Mouse (Mus musculus) CH12.LX (cell line): ENCODE measurements around the gene Ston1. TPM values are rescaled to one million over a fixed set of nuclear protein-coding genes. Genes with fewer than 3 reads are reported as not detected.

Experiments
- DNase-seq: peaks from one replicate; pipeline ENCODE4 v3.0.0-alpha.2; 2013; ENCODE audit errors: extremely low read depth
- H3K27ac ChIP-seq: 2 replicates; pipeline ENCODE4 v1.5.1; 2012; ENCODE audit warnings: low read depth, mild to moderate bottlenecking, control low read depth, moderate library complexity; ENCODE audit not compliant: insufficient read depth
- H3K27me3 ChIP-seq: replicated peaks from 2 replicates; pipeline ENCODE3; 2012; ENCODE audit warnings: inconsistent platforms
- H3K36me3 ChIP-seq, 2 experiments: replicated peaks in 1 of 2; 2 replicates each; pipeline versions ENCODE3 to v1.6.1; 2012; ENCODE audit warnings: inconsistent platforms in 1 of 2, low read length in 1 of 2, mild to moderate bottlenecking in 1 of 2, mixed read lengths in 1 of 2, moderate library complexity in 1 of 2; ENCODE audit not compliant: control insufficient read depth in 1 of 2, insufficient read depth in 1 of 2
- H3K4me1 ChIP-seq, 2 experiments: 2 replicates each; pipeline ENCODE4 v1.6.1; 2012; ENCODE audit warnings: inconsistent platforms in 1 of 2, moderate library complexity in 1 of 2; ENCODE audit not compliant: insufficient read depth in 2 of 2, control insufficient read depth in 1 of 2
- H3K4me2 ChIP-seq: 2 replicates; pipeline ENCODE4 v1.6.1; 2012; ENCODE audit warnings: low read depth, mild to moderate bottlenecking, control low read depth; ENCODE audit not compliant: poor library complexity, insufficient read depth, severe bottlenecking
- H3K4me3 ChIP-seq, 3 experiments: fragments of 150-350 bp in 1 of 3; sonication (generic) in 1 of 3; replicated peaks in 1 of 3; 2 replicates each; pipeline versions ENCODE3 to v1.5.1; 2011 to 2012; ENCODE audit warnings: low read depth in 2 of 3, low read length in 2 of 3, mild to moderate bottlenecking in 2 of 3, moderate library complexity in 2 of 3, control low read depth in 1 of 3, improper control_type of control experiment in 1 of 3, inconsistent platforms in 1 of 3, mixed read lengths in 1 of 3; ENCODE audit not compliant: poor library complexity in 1 of 3
- H3K79me2 ChIP-seq: replicated peaks from 2 replicates; pipeline ENCODE4 v1.6.1; 2012; ENCODE audit warnings: mild to moderate bottlenecking, moderate library complexity; ENCODE audit not compliant: control insufficient read depth, poor library complexity, insufficient read depth, severe bottlenecking; ENCODE audit errors: extremely low read depth
- H3K9ac ChIP-seq: 2 replicates; pipeline ENCODE4 v1.6.1; 2012; ENCODE audit warnings: low read depth, mild to moderate bottlenecking, control low read depth, moderate library complexity; ENCODE audit not compliant: insufficient read depth
- H3K9me3 ChIP-seq: replicated peaks from 2 replicates; pipeline ENCODE3; 2012; ENCODE audit warnings: low read length, inconsistent platforms, mixed read lengths
- CHD1 ChIP-seq: IDR thresholded peaks from 2 replicates; pipeline ENCODE4 v1.6.1; 2012; ENCODE audit warnings: low read depth, low read length, improper control_type of control experiment, inconsistent platforms
- ELF1 ChIP-seq: IDR thresholded peaks from 2 replicates; pipeline ENCODE4 v1.6.1; 2014; ENCODE audit warnings: low read depth, mild to moderate bottlenecking, inconsistent platforms, low read length, improper control_type of control experiment
- EP300 ChIP-seq: IDR thresholded peaks from 2 replicates; pipeline ENCODE4 v1.6.1; 2011; ENCODE audit warnings: low read length, improper control_type of control experiment
- ETS1 ChIP-seq: conservative IDR thresholded peaks from 2 replicates; pipeline ENCODE4 v1.6.1; 2012; ENCODE audit warnings: low read depth, mild to moderate bottlenecking, inconsistent platforms, low read length, improper control_type of control experiment, moderate library complexity
- GABPA ChIP-seq: IDR thresholded peaks from 2 replicates; pipeline ENCODE4 v1.6.1; 2012; ENCODE audit warnings: low read depth, low read length, improper control_type of control experiment, inconsistent platforms; ENCODE audit not compliant: insufficient replicate concordance
- HCFC1 ChIP-seq: IDR thresholded peaks from 2 replicates; pipeline ENCODE4 v1.6.1; 2012; ENCODE audit warnings: low read depth, mild to moderate bottlenecking, inconsistent platforms, low read length, improper control_type of control experiment
- KAT2A ChIP-seq: IDR thresholded peaks from 2 replicates; pipeline ENCODE4 v1.6.1; 2012; ENCODE audit warnings: low read length, improper control_type of control experiment, inconsistent platforms; ENCODE audit not compliant: insufficient replicate concordance
- MAFK ChIP-seq: IDR thresholded peaks from 2 replicates; pipeline ENCODE4 v1.6.1; 2011; ENCODE audit warnings: low read length, improper control_type of control experiment; ENCODE audit not compliant: insufficient replicate concordance
- MAX ChIP-seq: IDR thresholded peaks from 2 replicates; pipeline ENCODE4 v1.6.1; 2011; ENCODE audit warnings: low read length, improper control_type of control experiment
- MAZ ChIP-seq: IDR thresholded peaks from 2 replicates; pipeline ENCODE4 v1.6.1; 2012; ENCODE audit warnings: low read depth, mild to moderate bottlenecking, inconsistent platforms, low read length, improper control_type of control experiment, moderate library complexity
- MEF2A ChIP-seq: IDR thresholded peaks from 2 replicates; pipeline ENCODE4 v1.6.1; 2014; ENCODE audit warnings: low read depth, mild to moderate bottlenecking, inconsistent platforms, low read length, improper control_type of control experiment, borderline replicate concordance
- MXI1 ChIP-seq: IDR thresholded peaks from 2 replicates; pipeline ENCODE4 v1.6.1; 2011; ENCODE audit warnings: mild to moderate bottlenecking, low read depth, low read length, improper control_type of control experiment
- MYC ChIP-seq: IDR thresholded peaks from 2 replicates; pipeline ENCODE4 v1.6.1; 2011; ENCODE audit warnings: low read depth, mild to moderate bottlenecking, improper control_type of control experiment, low read length
- NELFE ChIP-seq: IDR thresholded peaks from 2 replicates; pipeline ENCODE4 v1.6.1; 2011; ENCODE audit warnings: low read depth, low read length, improper control_type of control experiment
- NRF1 ChIP-seq: IDR thresholded peaks from 2 replicates; pipeline ENCODE4 v1.6.1; 2014; ENCODE audit warnings: low read depth, mild to moderate bottlenecking, inconsistent platforms, low read length, improper control_type of control experiment, moderate library complexity
- PAX5 ChIP-seq: IDR thresholded peaks from 2 replicates; pipeline ENCODE4 v1.6.1; 2012; ENCODE audit warnings: low read length, inconsistent platforms, mixed read lengths
- POLR2A ChIP-seq: IDR thresholded peaks from 2 replicates; pipeline ENCODE4 v1.6.1; 2011; ENCODE audit warnings: low read depth, mild to moderate bottlenecking, improper control_type of control experiment, low read length
- POLR2AphosphoS2 ChIP-seq: IDR thresholded peaks from 2 replicates; pipeline ENCODE4 v1.6.1; 2011; ENCODE audit warnings: low read depth, low read length, improper control_type of control experiment
- SMC3 ChIP-seq: IDR thresholded peaks from 2 replicates; pipeline ENCODE4 v1.6.1; 2011; ENCODE audit warnings: low read depth, low read length, improper control_type of control experiment
- TCF12 ChIP-seq: IDR thresholded peaks from 2 replicates; pipeline ENCODE4 v1.6.1; 2014; ENCODE audit warnings: low read depth, mild to moderate bottlenecking, inconsistent platforms, low read length, improper control_type of control experiment
- USF1 ChIP-seq: IDR thresholded peaks from 2 replicates; pipeline ENCODE4 v1.6.1; 2014; ENCODE audit warnings: low read depth, mild to moderate bottlenecking, inconsistent platforms, low read length, improper control_type of control experiment
- USF2 ChIP-seq: conservative IDR thresholded peaks from 2 replicates; pipeline ENCODE4 v1.6.1; 2011; ENCODE audit warnings: low read depth, low read length, improper control_type of control experiment
- ZC3H11A ChIP-seq: IDR thresholded peaks from 2 replicates; pipeline ENCODE4 v1.6.1; 2012; ENCODE audit warnings: low read depth, mild to moderate bottlenecking, inconsistent platforms, low read length, improper control_type of control experiment
- ZKSCAN1 ChIP-seq: IDR thresholded peaks from 2 replicates; pipeline ENCODE4 v1.6.1; 2012; ENCODE audit warnings: low read depth, inconsistent platforms, low read length, improper control_type of control experiment, borderline replicate concordance
- ZMIZ1 ChIP-seq: IDR thresholded peaks from 2 replicates; pipeline ENCODE4 v1.6.1; 2012; ENCODE audit warnings: low read depth, mild to moderate bottlenecking, inconsistent platforms, low read length, improper control_type of control experiment
- ZNF384 ChIP-seq: IDR thresholded peaks from 2 replicates; pipeline ENCODE4 v1.6.1; 2012; ENCODE audit warnings: low read depth, low read length, improper control_type of control experiment, inconsistent platforms
- dilution Hi-C: fragments of 300-500 bp; cut with MboI; formaldehyde crosslinking; loops from 2 replicates; pipeline ENCODE4 v1.14.3; 2020; ENCODE audit warnings: low sequenced_read_pairs; ENCODE audit not compliant: extremely low pct_unique_long_range_greater_than_20kb, extremely low pct_ligation_motif_present
- in situ Hi-C: fragments of 300-500 bp; cut with MboI; formaldehyde crosslinking; loops from 3 replicates; pipeline ENCODE4 v1.14.3; 2019; ENCODE audit warnings: low sequenced_read_pairs, low pct_ligation_motif_present, low pct_unique_long_range_greater_than_20kb, mixed read lengths
- polyA plus RNA-seq: library from polyadenylated mRNA; unstranded; fragments of >175 nt; gene quantifications from 2 replicates; pipeline ENCODE4 v1.2.1, GENCODE M21; 2012; ENCODE audit warnings: low read depth; ENCODE audit not compliant: insufficient read length
- total RNA-seq, 2 experiments: library from RNA; depleted of rRNA; stranded (reverse); fragments of 300-350 nt in 1 of 2; fragments of >200 nt in 1 of 2; gene quantifications; 2 replicates each; pipeline ENCODE4 v1.2.3; 2012 to 2014

The Ston1 gene
- total and polyA plus RNA-seq, 3 experiments: 0.98 to 6.0 (median 1.1) TPM

- Histone ChIP-seq H3K4me2 (no peak overlapping the region), H3K4me1 (peaks cover 7 to 29% of the 10 kb centered on the region in 2 experiments; a peak in 3 of 4 replicates), H3K27ac (no peak overlapping the region), H3K27me3 (no peaks in the 10 kb centered on the region), H3K36me3 (peaks cover 0 to 9% of the 10 kb centered on the region in 2 experiments), H3K9ac (no peak overlapping the region), H3K4me3 (no peak overlapping the region), H3K79me2 (no peaks in the 10 kb centered on the region), H3K9me3 (no peaks in the 10 kb centered on the region)
- DNase-seq: no peak
- no peak for TF ChIP-seq NRF1
- no peak for TF ChIP-seq EP300
- no peak for TF ChIP-seq TCF12
- TF ChIP-seq ZC3H11A: no peak
- TF ChIP-seq ZNF384: no peak
- TF ChIP-seq CHD1: no peak
- TF ChIP-seq GABPA: no peak
- TF ChIP-seq ZKSCAN1: no peak
- no peak for TF ChIP-seq MXI1
- no peak for TF ChIP-seq MAX
- no peak for TF ChIP-seq MAZ
- TF ChIP-seq MYC: no peak
- no peak for TF ChIP-seq USF2
- no peak for TF ChIP-seq KAT2A
- no peak for TF ChIP-seq POLR2A
- TF ChIP-seq MAFK: no peak
- dilution Hi-C loops (no loop called here), in situ Hi-C loops (no loop called here)
Measured at GRCm38 (mm10) chr17:88624386-88624785, 26.9 kb downstream of the Ston1 start.

GRCm38 (mm10) chr17:88625350-88625749 is 27.9 kb downstream of the Ston1 start:
- Histone ChIP-seq H3K79me2 (no peaks in the 10 kb centered on the region), H3K9ac (no peak overlapping the region), H3K27me3 (no peaks in the 10 kb centered on the region), H3K4me3 (no peak overlapping the region), H3K9me3 (no peaks in the 10 kb centered on the region), H3K4me2 (no peak overlapping the region), H3K36me3 (peaks cover 0 to 9% of the 10 kb centered on the region in 2 experiments), H3K27ac (no peak overlapping the region), H3K4me1 (peaks cover 7 to 35% of the 10 kb centered on the region in 2 experiments; a peak in 3 of 4 replicates)
- DNase-seq: no peak
- dilution Hi-C loops: no loop called here
- in situ Hi-C loops: loop anchor here (25.0 kb wide), 1 partner anchor 363 kb away; no protein-coding TSS in a partner anchor
- TF ChIP-seq ETS1 (no peak), NRF1 (no peak), NELFE (no peak), ELF1 (no peak), USF2 (no peak), KAT2A (no peak), HCFC1 (no peak), TCF12 (no peak), MAFK (no peak), ZMIZ1 (no peak), POLR2A (no peak), MYC (no peak), USF1 (no peak), POLR2AphosphoS2 (no peak), SMC3 (no peak), PAX5 (no peak), MEF2A (no peak)
